Mouse (Mus musculus) skeletal muscle tissue, adult 2 months (tissue): ENCODE measurements at regions not wholly inside any gene's neighbourhood (a gene's known extent, or its start where the extent isn't known, plus 50 kb on each side); places are given as distances from the start of the nearest gene placed in this dataset.

Experiments
- DNase-seq: peaks from one replicate; pipeline ENCODE4 v3.0.0-alpha.2; 2012; ENCODE audit warnings: low read depth, low spot score

DNA sequence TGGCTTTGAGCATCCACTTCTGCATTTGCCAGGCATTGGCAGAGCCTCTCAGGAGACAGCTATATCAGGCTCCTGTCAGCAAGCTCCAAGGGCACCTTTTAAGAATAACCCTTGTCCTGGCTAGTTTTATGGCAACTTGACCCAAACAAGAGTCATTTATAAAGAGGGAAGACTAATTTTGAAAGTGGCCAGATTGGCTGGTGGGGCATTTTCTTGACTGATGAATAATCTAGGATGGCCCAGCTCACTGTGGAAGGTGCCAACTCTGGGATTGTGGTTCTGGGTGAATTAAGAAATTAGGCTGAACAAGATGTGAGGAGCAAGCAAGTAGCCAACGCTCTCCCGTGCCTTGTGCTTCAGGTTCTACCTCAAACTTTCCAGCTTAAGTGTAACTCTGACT lies 937.8 kb downstream of the Gsdmc2 start:
- no peak for DNase-seq

DNA sequence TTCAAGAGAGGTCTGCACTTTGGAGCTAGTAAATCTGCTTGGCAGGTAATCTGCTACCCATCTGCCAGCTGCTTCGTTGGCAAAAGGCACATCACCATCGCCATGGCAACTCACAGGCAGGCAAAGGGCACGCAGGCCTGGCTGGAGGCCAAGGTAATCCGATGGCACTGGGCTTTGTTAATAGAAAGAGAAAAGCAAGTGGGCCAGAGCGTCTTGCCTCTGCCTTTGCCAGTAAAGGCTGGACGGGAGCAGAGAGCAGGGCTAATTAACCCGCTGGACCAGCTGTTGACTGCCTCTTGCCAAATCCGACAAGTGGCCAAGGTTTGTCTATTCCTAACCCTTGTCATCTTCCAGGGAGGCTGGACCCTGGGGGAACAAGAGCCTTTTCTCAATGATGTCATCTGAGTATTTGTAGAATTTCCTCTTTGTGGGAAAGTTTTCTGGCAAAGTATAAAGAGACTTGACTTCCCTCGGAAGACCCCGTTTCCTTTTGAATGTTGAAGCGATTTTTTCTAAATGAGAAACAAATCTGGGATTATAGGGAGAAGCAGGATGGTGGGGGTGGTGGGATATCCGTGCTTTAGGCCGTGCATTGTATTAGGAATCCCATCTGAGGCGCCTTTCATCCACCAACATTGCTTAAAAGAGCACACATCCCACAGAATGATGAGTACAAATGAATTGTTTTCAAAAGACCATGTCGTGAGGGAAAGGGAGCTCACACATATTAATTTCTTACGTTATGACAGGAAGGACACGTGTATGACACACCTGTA lies 941.7 kb downstream of the Gsdmc2 start:
- DNase-seq, result peak; percentile 64

DNA sequence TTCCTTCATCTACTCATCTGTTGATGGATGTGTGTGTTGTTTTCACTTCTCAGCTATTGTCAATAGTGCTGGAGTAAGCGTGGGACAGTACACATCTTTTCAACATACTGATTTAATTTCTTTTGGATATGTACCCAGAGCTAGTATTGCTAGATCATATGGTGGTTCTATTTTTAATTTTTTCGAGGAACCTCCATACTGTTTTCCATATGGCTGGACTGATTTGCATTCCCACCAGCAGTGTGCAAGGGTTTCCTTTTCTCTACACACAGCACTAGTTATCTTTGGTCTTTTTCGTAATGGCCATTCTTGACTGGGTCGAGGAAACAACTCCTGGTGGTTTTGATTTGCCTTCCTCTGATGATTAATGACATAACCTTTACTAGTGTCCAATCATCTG lies 943.0 kb downstream of the Gsdmc2 start:
- DNase-seq, result no peak

DNA sequence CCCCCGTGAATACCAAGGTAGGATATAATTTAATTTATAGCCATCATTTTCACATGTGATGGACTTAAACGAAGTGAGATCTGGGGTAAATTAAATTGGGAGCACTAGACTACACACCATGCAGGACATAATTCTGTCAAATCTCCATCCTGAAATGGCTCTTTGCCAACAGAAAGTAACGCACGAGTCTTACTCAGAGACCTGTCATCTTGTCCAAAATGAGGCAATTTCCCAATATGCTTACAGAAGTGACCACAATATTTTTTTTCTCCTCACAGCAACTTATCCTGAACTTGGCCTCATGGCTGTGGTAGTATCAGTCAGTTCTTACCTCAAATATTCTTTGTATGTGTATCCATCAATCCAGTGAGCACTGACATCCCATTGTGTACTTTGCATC lies 955.2 kb downstream of the Gsdmc2 start:
- DNase-seq, result no peak

DNA sequence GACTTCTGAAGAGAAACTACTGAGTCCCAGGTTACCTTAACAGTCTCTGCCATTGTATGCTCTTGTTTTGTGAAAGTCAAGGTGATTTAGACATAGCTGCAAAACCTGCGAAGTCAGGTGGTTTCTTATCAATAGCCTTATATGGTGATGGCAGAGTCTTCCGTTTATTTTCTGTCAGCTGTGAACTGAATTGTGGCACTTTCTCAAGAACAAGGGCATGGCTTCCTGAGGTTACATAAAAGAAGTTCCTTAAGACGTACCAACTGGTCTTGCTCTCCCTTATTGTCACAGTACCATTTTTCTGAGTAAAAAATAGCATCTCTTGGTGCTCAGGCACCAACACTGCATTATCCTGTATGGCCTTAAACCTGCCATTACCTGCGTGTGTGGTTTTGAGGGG lies 959.6 kb downstream of the Gsdmc2 start:
- no peak for DNase-seq

DNA sequence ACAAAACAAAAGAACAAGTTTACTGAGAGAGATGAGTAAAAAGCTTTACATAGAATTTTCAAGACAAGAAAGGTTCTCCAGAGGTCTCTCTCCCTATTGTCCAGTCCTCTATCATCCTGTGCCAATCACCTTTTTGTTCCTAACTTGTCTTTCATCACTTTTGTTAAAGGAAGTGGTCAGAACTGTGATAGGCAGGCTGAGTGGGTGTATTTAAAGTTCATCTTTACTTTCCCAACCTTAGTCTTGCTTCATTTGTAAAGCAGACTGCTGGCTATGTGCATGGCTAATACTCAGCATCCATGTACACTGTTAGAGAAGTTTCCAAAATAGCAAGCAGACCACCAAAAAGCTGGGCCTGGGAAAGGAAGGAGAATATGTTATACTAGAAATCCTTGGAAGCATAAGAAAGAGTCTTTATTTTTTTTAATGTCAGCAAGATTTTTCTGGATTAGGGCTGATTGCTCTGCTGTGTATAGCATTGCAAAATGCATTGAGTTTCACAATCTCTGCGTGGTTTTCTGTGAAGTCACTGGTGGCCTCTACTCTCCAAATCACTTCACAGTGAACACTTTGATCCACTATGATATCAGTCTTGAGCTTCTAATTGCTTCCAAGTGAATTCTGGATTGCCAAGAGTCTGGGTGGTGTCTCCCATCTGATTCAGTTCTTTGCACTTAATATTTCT lies 973.8 kb downstream of the Gsdmc2 start:
- DNase-seq, result peak; percentile 38

DNA sequence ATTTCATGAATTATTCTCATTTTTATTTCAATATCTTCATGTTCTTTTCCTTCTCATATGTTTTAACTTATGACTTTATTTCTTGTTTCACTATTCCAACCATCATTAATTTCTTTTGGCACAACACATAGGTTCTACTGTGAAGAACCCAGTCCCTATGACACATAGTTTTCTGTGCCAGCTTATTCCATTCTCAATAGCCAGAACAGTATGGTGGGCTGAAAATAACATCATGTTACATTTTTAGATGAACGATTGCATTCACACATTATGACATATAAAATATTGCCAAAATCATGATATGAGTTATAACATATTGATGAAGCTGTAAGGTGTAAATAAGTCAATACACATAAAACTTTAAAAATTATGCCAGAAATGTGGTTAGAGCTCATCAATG lies 982.4 kb downstream of the Gsdmc2 start:
- DNase-seq, result no peak

DNA sequence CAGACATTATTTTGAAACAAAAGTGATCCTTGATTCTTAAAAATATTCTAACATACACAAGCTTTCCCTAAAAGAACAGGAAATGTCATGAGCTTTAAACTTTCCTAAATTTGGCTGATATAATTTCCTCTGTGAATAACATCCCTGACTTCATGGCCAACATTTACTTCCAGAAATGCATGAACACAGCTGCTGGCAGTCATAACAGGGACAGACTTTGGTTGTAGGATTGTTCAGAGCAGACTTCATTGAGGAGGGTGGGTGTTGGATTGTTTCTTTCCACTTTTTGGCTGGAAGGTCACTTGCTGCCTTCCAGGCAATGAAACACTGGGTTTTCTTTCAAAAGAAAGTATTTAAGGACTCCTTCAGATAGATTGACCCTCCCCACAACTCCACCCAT lies 983.6 kb downstream of the Gsdmc2 start:
- DNase-seq, result no peak

DNA sequence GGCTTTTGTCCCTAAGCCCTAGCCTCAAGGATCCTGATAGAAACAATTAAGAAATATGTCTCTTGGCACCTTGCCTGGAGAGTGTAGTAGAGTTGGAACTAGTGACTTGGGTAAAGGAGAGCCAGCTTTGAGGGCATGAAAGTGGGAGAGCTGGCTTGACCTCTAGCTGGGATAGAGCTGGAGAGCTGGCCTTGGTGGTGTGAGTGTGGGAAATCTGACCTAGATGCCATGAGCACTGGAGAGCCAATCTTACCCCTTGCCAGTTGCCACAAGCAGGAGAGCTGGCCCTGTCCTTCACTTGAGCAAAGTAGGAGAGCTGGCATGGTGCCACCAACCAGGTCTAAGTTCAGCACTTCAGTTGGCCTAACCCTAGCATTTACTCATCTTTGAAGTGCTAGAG lies 995.7 kb downstream of the Gsdmc2 start:
- peak; percentile 52 for DNase-seq

DNA sequence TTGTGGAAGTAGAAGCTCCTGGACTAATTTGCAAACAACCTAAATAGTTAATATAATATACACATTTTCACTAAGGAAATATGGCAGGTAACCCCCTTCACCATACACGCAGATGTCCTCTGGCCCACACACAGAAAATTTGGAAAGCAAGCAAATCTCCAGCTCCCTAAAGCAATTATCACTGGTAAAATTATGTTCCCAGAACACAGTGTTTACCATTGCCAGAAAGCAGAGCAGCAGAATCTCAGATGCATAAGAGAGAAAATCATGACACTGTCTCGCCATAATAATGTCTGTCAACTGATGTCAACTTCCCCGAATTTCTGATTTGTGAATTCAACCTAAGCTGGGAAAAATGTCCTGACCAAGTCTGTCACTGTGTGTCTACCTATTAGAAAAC lies 999.1 kb downstream of the Gsdmc2 start:
- DNase-seq, result no peak

DNA sequence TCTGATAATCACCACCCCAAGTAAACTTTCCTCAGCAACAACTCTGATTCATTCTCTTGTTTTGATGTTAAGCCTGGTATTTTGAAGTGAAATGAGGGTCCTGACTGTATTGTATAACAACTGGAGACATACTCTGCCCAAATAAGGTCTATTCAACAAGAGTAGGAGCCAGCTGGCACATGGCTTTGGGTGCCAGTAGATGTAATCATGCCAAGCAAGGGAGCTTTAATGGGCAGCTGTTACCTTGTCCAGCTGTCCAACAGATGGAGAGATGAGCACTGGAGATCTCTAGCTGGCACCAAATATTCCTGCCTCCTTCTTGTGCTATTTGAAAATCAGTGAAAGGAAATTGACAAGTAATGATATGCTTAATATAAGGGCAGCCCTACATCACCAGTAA lies 1019.4 kb downstream of the Gsdmc2 start:
- no peak for DNase-seq

DNA sequence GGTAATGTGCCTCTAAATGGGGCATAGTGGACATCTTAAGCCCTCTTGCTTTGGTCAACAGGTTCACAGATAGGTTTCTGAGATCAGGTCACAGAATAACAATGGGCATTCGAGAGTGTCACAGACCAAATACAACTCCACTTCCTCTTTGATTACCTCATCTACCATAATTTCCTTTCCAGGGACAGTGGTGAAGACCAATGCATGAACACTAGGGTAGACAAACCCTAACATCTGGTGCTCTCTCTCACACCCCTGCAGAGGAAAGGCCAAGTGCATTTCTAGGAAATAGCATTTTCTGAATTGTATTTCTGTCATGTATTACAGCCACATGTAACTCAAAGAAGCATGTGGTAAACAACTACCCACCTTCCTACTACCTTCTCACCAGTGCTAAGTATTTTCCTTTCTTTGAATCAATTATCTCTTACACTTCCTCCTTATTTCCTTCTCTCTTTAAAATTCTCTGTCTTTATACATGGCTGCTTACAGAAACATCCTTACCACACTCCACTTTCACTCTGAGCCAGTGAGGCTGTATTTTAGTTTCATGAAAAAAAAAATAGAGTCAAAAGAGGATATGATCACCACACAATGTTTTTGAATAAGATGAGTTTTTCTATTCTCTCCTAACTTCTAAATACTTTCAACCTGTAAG lies 1021.0 kb downstream of the Gsdmc2 start:
- DNase-seq, result no peak

DNA sequence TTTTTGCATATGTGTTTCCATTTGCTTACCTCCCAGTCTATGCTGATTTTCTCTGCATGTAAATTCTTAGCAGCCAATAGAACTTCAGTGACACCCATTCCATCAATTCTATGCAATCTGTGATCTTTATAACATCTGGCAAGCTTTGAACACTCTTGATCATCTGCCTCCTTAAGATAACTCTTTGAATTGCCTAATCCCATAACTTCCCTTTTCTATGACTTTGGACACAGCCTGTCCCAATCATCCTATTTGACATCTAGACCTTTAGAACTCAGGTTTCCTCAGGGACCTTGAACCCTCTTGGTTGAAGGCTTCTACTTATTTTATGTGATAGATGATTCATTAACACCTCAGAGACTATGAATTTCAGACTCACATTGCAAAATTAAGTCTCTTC lies 1022.7 kb downstream of the Gsdmc2 start:
- no peak for DNase-seq

DNA sequence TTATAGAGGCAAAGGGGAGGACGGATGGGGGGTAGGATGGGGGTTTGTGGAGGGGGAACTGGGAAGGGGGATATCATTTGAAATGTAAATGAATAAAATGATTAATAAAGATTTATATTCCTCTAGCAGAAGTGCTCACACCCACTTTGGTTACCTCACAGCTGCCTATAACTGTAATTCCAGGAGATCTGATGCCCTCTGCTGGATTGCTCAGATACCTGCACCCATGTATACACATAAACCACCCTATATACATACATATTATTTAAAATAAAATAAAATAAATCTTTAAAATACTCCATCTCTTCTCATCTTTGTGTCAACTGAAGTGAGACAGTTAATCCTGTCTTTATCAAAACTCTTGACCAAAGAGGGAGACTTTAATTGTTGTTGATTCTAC lies 1031.9 kb downstream of the Gsdmc2 start:
- no peak for DNase-seq

DNA sequence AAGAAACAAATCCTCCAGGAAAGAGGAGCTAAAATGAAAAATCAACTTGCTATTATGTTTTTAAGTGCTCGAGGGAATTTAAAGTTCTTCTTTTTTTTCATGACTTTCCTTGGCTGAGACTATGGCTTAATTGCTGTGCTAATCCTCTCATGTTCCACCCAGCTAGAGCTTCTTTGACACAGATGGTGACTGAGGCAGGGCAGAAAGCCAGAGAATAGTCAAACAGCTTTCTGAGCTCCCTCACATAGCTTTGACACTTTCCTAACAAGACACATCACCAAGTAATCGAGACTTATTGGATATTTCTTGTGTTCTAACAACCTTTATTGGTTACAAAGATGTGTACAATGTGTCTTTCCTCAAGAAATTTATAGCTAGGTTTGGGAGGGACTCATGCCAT lies 1033.0 kb downstream of the Gsdmc2 start:
- DNase-seq, result no peak

DNA sequence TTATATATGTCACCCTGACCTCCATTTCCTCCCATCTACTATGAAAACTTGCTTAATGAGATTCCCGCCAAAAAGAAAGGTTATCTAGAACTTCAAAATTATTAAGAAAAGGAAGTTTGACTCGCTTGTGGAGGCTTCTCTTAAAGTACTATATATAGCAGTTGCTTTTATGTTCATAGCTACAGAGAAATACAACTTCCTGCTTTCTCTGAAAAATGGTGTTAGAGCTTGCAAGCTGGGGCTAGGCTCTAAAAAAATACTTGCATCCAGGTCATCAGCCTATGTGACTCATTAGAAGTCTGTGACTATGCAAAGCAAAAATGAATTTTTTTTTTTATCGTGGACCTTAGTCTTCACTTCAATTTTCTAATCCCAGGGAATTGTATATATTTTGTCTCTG lies 1035.7 kb downstream of the Gsdmc2 start:
- no peak for DNase-seq

DNA sequence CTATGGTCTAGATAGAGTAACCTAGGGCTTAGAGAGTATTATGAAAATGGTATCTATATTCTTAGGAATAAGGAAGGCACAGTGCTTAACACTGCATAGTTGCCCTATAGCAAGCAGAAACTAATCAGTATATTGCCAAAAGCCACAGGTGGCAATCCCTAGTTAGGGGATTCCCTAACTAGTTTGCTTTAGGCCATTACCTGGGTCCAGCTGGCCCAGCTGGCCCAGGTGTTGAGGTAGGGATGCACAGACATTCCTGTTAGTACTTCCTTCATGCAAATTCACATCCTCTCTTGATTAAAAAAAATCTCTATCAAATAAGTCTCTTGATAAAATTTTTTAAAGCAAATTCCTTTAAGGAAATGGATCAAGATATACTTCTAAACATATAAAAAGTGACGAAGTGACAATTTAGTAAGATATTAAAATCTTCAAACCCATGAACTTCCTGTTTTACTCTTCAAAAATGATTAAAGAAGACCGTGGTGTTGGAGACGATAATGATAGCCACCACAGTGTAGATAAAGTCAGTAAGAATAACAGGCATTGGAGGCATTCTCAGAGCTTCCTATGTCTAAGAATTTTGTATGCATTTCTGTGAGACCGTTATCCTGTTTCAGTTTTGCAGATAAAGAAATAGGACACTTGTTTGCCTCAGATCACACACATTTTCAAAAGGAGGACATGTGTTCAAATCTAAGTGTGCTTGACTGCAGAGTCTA lies 1036.7 kb downstream of the Gsdmc2 start:
- no peak for DNase-seq

DNA sequence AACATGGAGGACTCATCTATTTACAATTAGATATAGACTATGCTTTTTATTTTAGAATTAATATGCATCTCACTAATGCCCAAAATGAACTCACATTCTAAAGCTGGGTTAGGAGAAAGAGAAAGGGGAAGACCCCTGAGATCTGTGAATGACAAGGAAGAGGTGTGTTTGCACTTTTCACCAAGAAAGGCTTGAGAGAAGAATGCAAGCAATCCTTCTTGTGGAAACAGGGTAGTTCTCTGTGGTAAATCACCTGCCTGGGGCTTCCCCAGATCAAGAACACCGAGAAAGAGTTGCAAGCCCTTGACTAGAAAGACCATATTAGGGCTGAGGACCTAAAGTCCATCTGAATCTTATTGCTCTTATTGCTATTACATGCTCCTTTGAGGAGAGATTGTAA lies 1037.6 kb downstream of the Gsdmc2 start:
- no peak for DNase-seq

DNA sequence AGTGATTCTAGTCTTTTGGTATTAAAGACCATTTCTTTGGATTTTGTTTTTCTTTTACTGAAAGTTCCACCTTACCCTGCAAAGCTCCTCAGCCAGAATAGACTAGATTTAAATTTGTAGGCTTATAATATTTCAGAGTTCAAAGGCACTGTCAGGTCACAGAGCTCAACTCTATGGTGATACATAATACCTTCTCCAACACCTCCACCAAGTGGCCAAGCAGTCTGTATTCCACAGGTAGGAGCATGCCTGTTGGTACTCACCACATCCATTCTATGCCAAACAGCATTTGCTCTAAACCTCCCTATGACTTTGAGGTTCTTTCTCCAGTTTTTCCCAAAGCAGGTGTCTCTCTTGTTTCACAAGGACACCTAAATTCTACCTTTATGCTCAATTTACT lies 1042.2 kb downstream of the Gsdmc2 start:
- DNase-seq, result peak; percentile 69

DNA sequence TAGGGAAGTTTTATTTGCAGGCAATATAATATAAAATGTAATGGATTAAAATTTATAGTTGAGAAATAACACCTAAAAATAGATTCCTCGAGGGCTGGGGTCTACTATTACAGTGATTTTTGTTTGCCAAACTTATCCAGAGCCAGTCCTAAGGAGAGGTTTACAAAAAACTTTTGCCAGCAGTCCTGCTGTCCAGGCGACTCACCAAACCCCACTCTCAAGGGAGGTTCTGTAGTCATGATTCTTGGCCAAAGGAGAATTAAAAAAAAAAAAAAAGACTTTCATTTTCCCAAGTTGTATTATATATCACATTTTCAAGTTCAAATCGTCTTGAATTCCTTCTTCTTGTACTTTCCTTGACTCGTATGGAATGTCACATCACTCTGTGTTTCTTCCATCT lies 1046.2 kb downstream of the Gsdmc2 start:
- DNase-seq, result peak; percentile 14

DNA sequence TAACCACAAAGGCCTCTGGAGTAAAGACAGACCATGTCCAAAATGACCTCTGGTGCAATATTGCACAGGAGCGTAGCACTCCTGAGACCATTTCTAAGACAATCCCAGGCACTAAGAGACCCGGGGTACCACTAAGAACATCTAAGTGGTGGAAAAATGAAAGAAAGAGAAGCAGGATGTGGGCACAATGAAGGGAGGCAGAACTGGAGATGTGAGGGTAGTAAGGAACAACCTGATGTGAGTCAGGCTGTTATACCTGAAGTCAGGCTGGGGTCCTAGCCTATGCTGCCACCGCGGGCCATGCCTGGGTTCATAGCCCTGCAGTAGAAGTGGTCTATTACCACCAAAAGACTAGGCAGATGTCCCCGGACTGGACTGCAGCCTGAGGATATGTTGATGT lies 1051.4 kb downstream of the Gsdmc2 start:
- no peak for DNase-seq

DNA sequence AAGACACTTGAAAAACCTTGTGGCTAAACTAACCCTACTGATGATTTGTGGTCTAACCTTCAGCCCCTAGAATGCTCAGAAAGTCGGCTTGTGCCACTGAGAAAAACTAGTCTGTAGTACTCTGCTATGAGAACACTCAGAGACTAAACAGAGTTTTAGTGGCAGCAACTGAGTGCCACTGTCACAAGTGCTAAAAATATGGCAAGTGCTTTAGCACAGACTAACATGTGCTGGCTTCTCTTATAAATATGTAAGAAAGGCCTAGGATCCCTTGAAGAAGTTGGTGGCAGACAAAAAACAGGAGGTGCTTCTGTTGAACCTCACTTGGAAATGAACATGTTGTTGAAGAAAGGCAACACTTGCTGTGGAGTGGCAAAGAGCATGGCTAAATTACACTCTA lies 1052.9 kb downstream of the Gsdmc2 start:
- DNase-seq, result no peak
